Mouse (Mus musculus): Measurements from ENCODE around the gene Ahdc1. TPM values are rescaled to one million over a fixed set of nuclear protein-coding genes. Genes with fewer than 3 reads are reported as not detected.

Ahdc1 gene
- total and polyA plus RNA-seq, 2 experiments from 2014 or later: 11.0 to 115 TPM

DNA sequence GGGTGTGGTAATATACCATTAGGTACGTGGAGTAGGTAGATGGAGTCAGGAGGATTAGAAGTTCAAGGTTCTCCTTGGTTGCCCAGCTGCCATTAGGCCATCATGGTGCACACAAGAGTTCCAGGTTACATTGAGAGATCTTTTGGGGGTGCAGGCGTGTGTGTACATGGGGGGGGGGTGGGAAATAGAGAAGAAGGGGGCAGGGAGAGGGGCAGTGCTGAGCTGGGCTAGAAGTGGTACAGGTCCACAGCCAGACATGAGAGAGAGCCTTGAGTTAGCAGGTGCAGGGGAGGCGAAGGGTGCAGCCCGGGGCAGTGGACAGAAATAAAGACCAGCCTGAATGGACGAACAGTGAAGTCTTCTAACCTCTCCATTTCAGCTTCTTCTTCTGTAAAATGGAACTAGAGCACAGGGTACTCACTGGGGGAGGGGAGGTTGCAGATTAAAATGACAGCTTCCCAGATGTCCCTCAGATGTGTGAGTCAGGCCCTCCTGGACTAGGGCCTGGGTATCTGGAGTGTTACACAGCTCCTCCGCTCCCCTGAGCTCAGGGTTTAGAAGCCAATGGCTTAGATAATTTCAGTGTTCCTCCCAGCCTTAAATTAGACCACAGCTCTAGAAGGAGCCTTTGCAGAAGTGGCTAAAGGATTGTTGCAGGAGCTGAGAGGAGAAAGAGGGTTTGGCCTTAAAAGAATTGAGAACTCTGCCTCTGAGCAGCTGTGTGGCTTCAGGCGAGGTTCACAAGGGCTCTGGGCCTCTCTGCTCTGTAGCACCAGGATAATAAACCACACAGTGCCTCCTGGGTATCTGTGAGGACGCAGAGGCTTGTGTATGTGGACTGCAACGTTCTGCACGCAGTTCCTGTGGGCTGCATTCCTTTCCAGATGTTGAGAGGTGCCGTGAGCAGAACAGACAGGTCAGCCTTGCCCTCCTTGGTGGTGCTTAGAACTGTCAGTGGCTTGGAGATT is 47.7 kb downstream of the Ahdc1 start:
- no peak overlapping the region for H3K27ac ChIP-seq (ENCODE audit: low read depth, low read length)
- H3K9ac ChIP-seq (replicated peaks; ENCODE audit: low read length, poor library complexity, severe bottlenecking): no peak overlapping the region
- no peaks in the 10 kb centered on the region for H3K27me3 ChIP-seq (ENCODE audit: insufficient read depth, low read length)
- 76% methylated on average over 11 of the region's 11 CpGs for WGBS
- ATAC-seq (ENCODE audit: low FRiP score) (no peak), DNase-seq (ENCODE audit: low spot score) (no peak)
- no peak for TF ChIP-seq CTCF (IDR thresholded peaks at IDR 0.05)
- no peak overlapping the region for H3K4me3 ChIP-seq (ENCODE audit: low read depth, low read length)
- no peaks in the 10 kb centered on the region for H3K9me3 ChIP-seq (ENCODE audit: low read length)
- no peaks in the 10 kb centered on the region for H3K4me1 ChIP-seq (ENCODE audit: insufficient read depth, low read length)
- no peak overlapping the region for H3K4me2 ChIP-seq (ENCODE audit: low read depth, low read length, poor library complexity, severe bottlenecking)
- H3K36me3 ChIP-seq (ENCODE audit: insufficient read depth, low read length): peaks cover 46% of the 10 kb centered on the region

DNA sequence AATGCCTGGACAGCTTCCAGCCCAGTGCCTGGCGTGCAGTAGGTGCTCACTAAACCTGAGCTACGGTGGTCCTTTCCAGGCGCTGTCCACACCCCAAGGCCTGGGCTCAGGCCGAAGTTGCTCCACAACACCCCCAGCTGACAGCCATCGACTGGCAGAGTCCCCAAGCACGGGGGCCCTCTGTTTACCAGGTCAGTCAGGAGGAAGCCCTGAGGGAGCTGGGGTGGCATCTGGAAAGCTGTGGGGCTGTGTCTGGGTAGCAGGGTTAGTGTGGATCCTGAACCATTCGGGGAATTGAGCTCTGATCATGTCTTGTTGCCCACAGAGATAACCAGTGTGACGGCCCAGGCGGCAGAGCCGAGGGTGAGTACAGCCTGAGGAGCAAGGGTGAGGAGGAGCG is 49.6 kb downstream of the Ahdc1 start:
- H3K27me3 ChIP-seq (ENCODE audit: insufficient read depth, low read length): no peaks in the 10 kb centered on the region
- H3K4me2 ChIP-seq (ENCODE audit: low read depth, low read length, poor library complexity, severe bottlenecking): no peak overlapping the region
- H3K36me3 ChIP-seq (ENCODE audit: insufficient read depth, low read length): peaks cover 58% of the 10 kb centered on the region
- H3K27ac ChIP-seq (ENCODE audit: low read depth, low read length): no peak overlapping the region
- no peaks in the 10 kb centered on the region for H3K9me3 ChIP-seq (ENCODE audit: low read length)
- no peaks in the 10 kb centered on the region for H3K4me1 ChIP-seq (ENCODE audit: insufficient read depth, low read length)
- no peak overlapping the region for H3K4me3 ChIP-seq (ENCODE audit: low read depth, low read length)
- TF ChIP-seq CTCF (IDR thresholded peaks at IDR 0.05): no peak
- H3K9ac ChIP-seq (replicated peaks; ENCODE audit: low read length, poor library complexity, severe bottlenecking): no peak overlapping the region
- WGBS: 94% methylated on average over 11 of the region's 11 CpGs
- ATAC-seq (ENCODE audit: low FRiP score) (no peak), DNase-seq (ENCODE audit: low spot score) (no peak)

DNA sequence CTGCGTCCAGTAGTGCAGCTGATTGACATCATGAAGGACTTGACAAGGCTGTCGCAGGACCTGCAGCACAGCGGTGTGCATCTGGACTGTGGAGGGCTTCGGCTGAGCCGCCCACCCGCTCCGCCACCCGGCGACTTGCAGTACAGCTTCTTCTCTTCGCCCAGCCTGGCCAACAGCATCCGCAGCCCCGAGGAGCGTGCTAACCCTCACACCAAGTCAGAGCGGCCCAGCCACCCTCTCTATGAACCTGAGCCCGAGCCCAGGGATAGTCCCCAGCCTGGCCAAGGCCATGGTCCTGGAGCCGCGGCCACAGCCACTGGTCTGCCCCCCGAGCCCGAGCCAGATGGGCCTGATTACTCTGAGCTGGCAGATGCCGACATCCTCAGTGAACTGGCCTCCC is 50.7 kb downstream of the Ahdc1 start:
- no peak for ATAC-seq (ENCODE audit: low FRiP score)
- WGBS: 94% methylated on average over 20 of the region's 20 CpGs
- Histone ChIP-seq H3K4me1 (ENCODE audit: insufficient read depth, low read length) (no peaks in the 10 kb centered on the region), H3K27me3 (ENCODE audit: insufficient read depth, low read length) (no peaks in the 10 kb centered on the region), H3K36me3 (ENCODE audit: insufficient read depth, low read length) (peaks cover 65% of the 10 kb centered on the region), H3K4me2 (ENCODE audit: low read depth, low read length, poor library complexity, severe bottlenecking) (no peak overlapping the region), H3K9ac (replicated peaks; ENCODE audit: low read length, poor library complexity, severe bottlenecking) (no peak overlapping the region), H3K9me3 (ENCODE audit: low read length) (no peaks in the 10 kb centered on the region), H3K4me3 (ENCODE audit: low read depth, low read length) (no peak overlapping the region), H3K27ac (ENCODE audit: low read depth, low read length) (no peak overlapping the region)
- no peak for TF ChIP-seq CTCF (IDR thresholded peaks at IDR 0.05)
- no peak for DNase-seq (ENCODE audit: low spot score)

DNA sequence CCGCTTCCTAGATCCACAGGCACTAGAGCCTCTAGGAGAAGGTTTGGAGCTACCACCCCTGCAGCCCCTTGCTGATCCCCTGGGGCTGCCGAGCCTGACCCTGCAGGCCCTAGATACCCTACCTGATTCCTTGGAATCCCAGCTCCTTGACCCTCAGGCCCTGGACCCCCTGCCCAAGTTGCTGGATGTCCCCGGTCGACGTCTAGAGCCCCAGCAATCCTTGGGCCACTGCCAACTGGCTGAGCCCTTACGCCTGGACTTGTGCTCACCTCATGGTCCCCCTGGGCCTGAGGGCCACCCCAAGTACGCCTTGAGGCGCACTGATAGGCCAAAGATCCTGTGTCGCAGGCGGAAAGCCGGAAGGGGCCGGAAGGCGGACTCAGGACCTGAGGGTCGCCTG is 51.2 kb downstream of the Ahdc1 start:
- ATAC-seq (ENCODE audit: low FRiP score): no peak
- Histone ChIP-seq H3K36me3 (ENCODE audit: insufficient read depth, low read length) (peaks cover 68% of the 10 kb centered on the region), H3K9ac (replicated peaks; ENCODE audit: low read length, poor library complexity, severe bottlenecking) (no peak overlapping the region), H3K4me3 (ENCODE audit: low read depth, low read length) (no peak overlapping the region), H3K4me2 (ENCODE audit: low read depth, low read length, poor library complexity, severe bottlenecking) (no peak overlapping the region), H3K4me1 (ENCODE audit: insufficient read depth, low read length) (no peaks in the 10 kb centered on the region), H3K27ac (ENCODE audit: low read depth, low read length) (no peak overlapping the region), H3K9me3 (ENCODE audit: low read length) (no peaks in the 10 kb centered on the region), H3K27me3 (ENCODE audit: insufficient read depth, low read length) (no peaks in the 10 kb centered on the region)
- no peak for TF ChIP-seq CTCF (IDR thresholded peaks at IDR 0.05)
- 93% methylated on average over 14 of the region's 14 CpGs for WGBS
- DNase-seq (ENCODE audit: low spot score): no peak

DNA sequence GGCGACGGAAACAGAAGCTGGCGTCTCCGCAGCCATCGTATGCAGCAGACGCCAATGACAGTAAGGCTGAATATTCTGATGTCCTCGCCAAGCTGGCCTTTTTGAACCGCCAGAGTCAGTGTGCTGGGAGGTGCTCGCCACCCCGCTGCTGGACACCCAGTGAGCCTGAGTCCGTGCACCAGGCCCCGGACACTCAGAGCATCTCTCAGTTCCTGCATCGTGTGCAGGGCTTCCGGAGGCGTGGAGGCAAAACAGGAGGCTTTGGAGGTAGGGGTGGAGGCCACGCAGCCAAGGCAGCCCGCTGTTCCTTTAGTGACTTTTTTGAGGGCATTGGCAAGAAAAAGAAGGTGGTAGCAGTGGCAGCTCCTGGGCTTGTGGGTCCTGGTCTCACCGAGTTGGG is 52.1 kb downstream of the Ahdc1 start:
- Histone ChIP-seq H3K27ac (ENCODE audit: low read depth, low read length) (no peak overlapping the region), H3K9me3 (ENCODE audit: low read length) (no peaks in the 10 kb centered on the region), H3K27me3 (ENCODE audit: insufficient read depth, low read length) (no peaks in the 10 kb centered on the region), H3K4me3 (ENCODE audit: low read depth, low read length) (no peak overlapping the region), H3K36me3 (ENCODE audit: insufficient read depth, low read length) (peaks cover 68% of the 10 kb centered on the region), H3K4me1 (ENCODE audit: insufficient read depth, low read length) (no peaks in the 10 kb centered on the region), H3K4me2 (ENCODE audit: low read depth, low read length, poor library complexity, severe bottlenecking) (no peak overlapping the region), H3K9ac (replicated peaks; ENCODE audit: low read length, poor library complexity, severe bottlenecking) (no peak overlapping the region)
- TF ChIP-seq CTCF (IDR thresholded peaks at IDR 0.05): no peak
- DNase-seq (ENCODE audit: low spot score): no peak
- WGBS: 94% methylated on average over 18 of the region's 18 CpGs
- ATAC-seq (ENCODE audit: low FRiP score): no peak

DNA sequence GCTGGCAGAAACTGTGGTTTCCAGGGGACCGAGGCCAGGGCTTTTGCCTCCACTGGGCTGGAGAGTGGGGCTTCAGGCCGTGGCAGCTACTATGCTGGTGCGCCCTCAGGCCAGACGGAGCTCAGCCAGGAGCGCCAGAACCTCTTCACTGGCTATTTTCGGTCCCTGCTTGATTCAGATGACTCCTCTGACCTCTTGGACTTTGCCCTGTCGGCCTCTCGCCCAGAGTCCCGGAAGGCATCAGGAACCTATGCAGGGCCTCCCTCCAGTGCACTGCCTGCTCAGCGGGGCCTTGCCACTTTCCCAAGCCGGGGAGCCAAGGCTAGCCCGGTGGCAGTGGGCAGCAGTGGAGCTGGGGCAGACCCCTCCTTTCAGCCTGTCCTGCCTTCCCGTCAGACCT is 52.7 kb downstream of the Ahdc1 start:
- Histone ChIP-seq H3K9ac (replicated peaks; ENCODE audit: low read length, poor library complexity, severe bottlenecking) (no peak overlapping the region), H3K36me3 (ENCODE audit: insufficient read depth, low read length) (peaks cover 68% of the 10 kb centered on the region), H3K9me3 (ENCODE audit: low read length) (no peaks in the 10 kb centered on the region), H3K4me2 (ENCODE audit: low read depth, low read length, poor library complexity, severe bottlenecking) (no peak overlapping the region), H3K27me3 (ENCODE audit: insufficient read depth, low read length) (no peaks in the 10 kb centered on the region), H3K4me1 (ENCODE audit: insufficient read depth, low read length) (0 out of 2 replicates have a peak, but pooled peaks cover 2% of the 10 kb centered on the region), H3K4me3 (ENCODE audit: low read depth, low read length) (no peak overlapping the region), H3K27ac (ENCODE audit: low read depth, low read length) (no peak overlapping the region)
- 90% methylated on average over 13 of the region's 13 CpGs for WGBS
- TF ChIP-seq CTCF (IDR thresholded peaks at IDR 0.05): no peak
- DNase-seq (ENCODE audit: low spot score) (no peak), ATAC-seq (ENCODE audit: low FRiP score) (no peak)
